In the genomic region with DNA sequence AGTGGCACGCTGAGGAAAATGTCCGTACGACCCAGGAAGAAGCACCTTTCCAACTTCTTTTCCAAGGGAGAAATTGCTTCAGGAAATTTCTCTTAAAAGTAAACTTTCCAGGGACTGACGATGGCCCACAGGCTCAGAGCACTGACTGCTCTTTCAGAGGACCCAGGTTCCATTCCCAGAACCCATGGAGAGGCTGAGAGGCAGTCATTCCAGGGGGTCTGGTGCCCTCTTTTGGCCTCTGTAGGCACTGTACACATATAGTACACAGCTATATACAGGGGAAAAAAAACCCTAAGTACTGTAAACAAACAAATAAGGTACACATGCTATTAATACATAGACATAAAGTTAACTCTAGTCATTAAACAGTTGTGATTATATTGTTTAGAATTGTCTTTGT, we compare ENCODE assay signal across 17 mouse cellular contexts.
DNase-seq lines count a peak whose midpoint lies in the region; ATAC-seq and TF ChIP-seq lines count a peak whose summit lies in the region.
"Had no signal": no experiment of that assay in that cellular context is flagged by ENCODE, and none has a peak within 500 bp of the region (broad histone marks: within the 10 kb centered on the region; RNA-seq: fewer than 3 reads in every experiment).

No protein-coding gene starts in this region.

- no peak for TF ChIP-seq POLR2A in ES-Bruce4 (IDR thresholded peaks at IDR 0.05; ENCODE audit: insufficient read depth, low read length)

- WGBS in heart, postnatal 0 days = 64% methylated on average over 4 of the region's 4 CpGs
- WGBS in heart, embryonic 12.5 days = 67% methylated on average over 4 of the region's 4 CpGs
- WGBS in midbrain, postnatal 0 days = 82% methylated on average over 4 of the region's 4 CpGs
- whole genome bisulfite sequencing in midbrain, embryonic 13.5 days = 75% methylated on average over 4 of the region's 4 CpGs

- H3K4me3 ChIP-seq in heart, postnatal 0 days (ENCODE audit: low read depth, low read length) = no peak overlapping the region
- no peak overlapping the region for H3K4me3 ChIP-seq in heart, embryonic 12.5 days
- H3K4me3 ChIP-seq in midbrain, postnatal 0 days (ENCODE audit: low read depth, low read length) = no peak overlapping the region
- H3K4me3 ChIP-seq in midbrain, embryonic 13.5 days (replicated peaks) = no peak overlapping the region
- no peak overlapping the region for H3K4me3 ChIP-seq in ES-Bruce4 (ENCODE audit: low read depth, low read length)
- H3K4me3 ChIP-seq: forebrain, embryonic 12.5 days; hindbrain, embryonic 13.5 days; intestine, embryonic 15.5 days; midbrain, embryonic 10.5 days; neural tube, embryonic 13.5 days had no signal

- H3K27me3 ChIP-seq in heart, postnatal 0 days (ENCODE audit: control insufficient read depth, insufficient read depth, low read length) = no peaks in the 10 kb centered on the region
- H3K27me3 ChIP-seq in heart, embryonic 12.5 days (replicated peaks) = no peaks in the 10 kb centered on the region
- H3K27me3 ChIP-seq in midbrain, postnatal 0 days (ENCODE audit: insufficient read depth, low read length) = no peaks in the 10 kb centered on the region
- no peaks in the 10 kb centered on the region for H3K27me3 ChIP-seq in midbrain, embryonic 13.5 days
- no peaks in the 10 kb centered on the region for H3K27me3 ChIP-seq in ES-Bruce4 (ENCODE audit: control insufficient read depth, insufficient read depth, low read length, poor library complexity, severe bottlenecking)
- H3K27me3 ChIP-seq: forebrain, embryonic 12.5 days; hindbrain, embryonic 13.5 days; intestine, embryonic 15.5 days; neural tube, embryonic 13.5 days had no signal

- H3K9me3 ChIP-seq in heart, postnatal 0 days (replicated peaks; ENCODE audit: control insufficient read depth, low read length) = no peaks in the 10 kb centered on the region
- H3K9me3 ChIP-seq in heart, embryonic 12.5 days (replicated peaks) = no peaks in the 10 kb centered on the region
- H3K9me3 ChIP-seq in midbrain, postnatal 0 days (ENCODE audit: low read length) = no peaks in the 10 kb centered on the region
- no peaks in the 10 kb centered on the region for H3K9me3 ChIP-seq in midbrain, embryonic 13.5 days
- no peaks in the 10 kb centered on the region for H3K9me3 ChIP-seq in ES-Bruce4 (replicated peaks; ENCODE audit: control insufficient read depth, insufficient read depth, low read length, poor library complexity, severe bottlenecking)
- H3K9me3 ChIP-seq: forebrain, embryonic 12.5 days; hindbrain, embryonic 13.5 days; intestine, embryonic 15.5 days; midbrain, embryonic 10.5 days; neural tube, embryonic 13.5 days had no signal

- H3K27ac ChIP-seq in heart, postnatal 0 days (ENCODE audit: low read depth) = no peak overlapping the region
- H3K27ac ChIP-seq in heart, embryonic 12.5 days (ENCODE audit: poor library complexity, severe bottlenecking) = no peak overlapping the region
- H3K27ac ChIP-seq in midbrain, postnatal 0 days (ENCODE audit: low read depth, low read length) = no peak overlapping the region
- H3K27ac ChIP-seq in midbrain, embryonic 13.5 days = no peak overlapping the region
- H3K27ac ChIP-seq in ES-Bruce4 (ENCODE audit: insufficient read depth, low read length) = no peak overlapping the region
- H3K27ac ChIP-seq: forebrain, embryonic 12.5 days; hindbrain, embryonic 13.5 days; intestine, embryonic 15.5 days; midbrain, embryonic 10.5 days; neural tube, embryonic 13.5 days had no signal

- H3K4me1 ChIP-seq in heart, postnatal 0 days (ENCODE audit: control insufficient read depth, insufficient read depth) = no peaks in the 10 kb centered on the region
- peaks cover 10% of the 10 kb centered on the region for H3K4me1 ChIP-seq in heart, embryonic 12.5 days (replicated peaks)
- peaks cover 7% of the 10 kb centered on the region for H3K4me1 ChIP-seq in midbrain, postnatal 0 days (ENCODE audit: insufficient read depth, low read length)
- peaks cover 10% of the 10 kb centered on the region for H3K4me1 ChIP-seq in midbrain, embryonic 13.5 days (replicated peaks)
- no peaks in the 10 kb centered on the region for H3K4me1 ChIP-seq in ES-Bruce4 (ENCODE audit: control insufficient read depth, insufficient read depth, low read length)
- H3K4me1 ChIP-seq: intestine, embryonic 15.5 days had no signal

- no peak for DNase-seq in heart, postnatal 0 days (ENCODE audit: low spot score)
- no peak for DNase-seq in midbrain, postnatal 0 days (ENCODE audit: low spot score)
- DNase-seq in frontal cortex, postnatal 10 days (ENCODE audit: low spot score in 2 of 2) = no peak
- no peak for DNase-seq in frontal cortex, postnatal 36 days (ENCODE audit: low spot score in 2 of 2)
- DNase-seq: cerebellum, adult 9-11 months; heart, postnatal 10 days; kidney, postnatal 14 days; lung, postnatal 4 days had no signal

- no peak overlapping the region for H3K9ac ChIP-seq in heart, postnatal 0 days (replicated peaks; ENCODE audit: low read depth, low read length)
- no peak overlapping the region for H3K9ac ChIP-seq in heart, embryonic 12.5 days
- H3K9ac ChIP-seq in midbrain, postnatal 0 days (replicated peaks; ENCODE audit: low read length, poor library complexity, severe bottlenecking) = no peak overlapping the region
- H3K9ac ChIP-seq in midbrain, embryonic 13.5 days (replicated peaks) = no peak overlapping the region
- H3K9ac ChIP-seq in ES-Bruce4 (ENCODE audit: low read depth, poor library complexity, severe bottlenecking) = no peak overlapping the region
- H3K9ac ChIP-seq: forebrain, embryonic 12.5 days; hindbrain, embryonic 13.5 days; intestine, embryonic 15.5 days; neural tube, embryonic 13.5 days had no signal

- TF ChIP-seq CTCF in heart, postnatal 0 days (IDR thresholded peaks at IDR 0.05; ENCODE audit: low read depth) = 0 out of 2 replicates have a peak, but pooled peaks have one; percentile 30
- TF ChIP-seq CTCF in midbrain, postnatal 0 days (IDR thresholded peaks at IDR 0.05) = peak; percentile 35
- TF ChIP-seq CTCF in ES-Bruce4 (IDR thresholded peaks at IDR 0.05; ENCODE audit: low read depth, low read length) = peak; percentile 54

- no peak for TF ChIP-seq EP300 in heart, postnatal 0 days (IDR thresholded peaks at IDR 0.05; ENCODE audit: low read depth)
- no peak for TF ChIP-seq EP300 in ES-Bruce4 (IDR thresholded peaks at IDR 0.05; ENCODE audit: insufficient read depth, low read depth, low read length)

- no peaks in the 10 kb centered on the region for H3K36me3 ChIP-seq in heart, postnatal 0 days (replicated peaks; ENCODE audit: control insufficient read depth, insufficient read depth, low read length)
- H3K36me3 ChIP-seq in heart, embryonic 12.5 days = no peaks in the 10 kb centered on the region
- H3K36me3 ChIP-seq in midbrain, postnatal 0 days (ENCODE audit: insufficient read depth, low read length) = no peaks in the 10 kb centered on the region
- no peaks in the 10 kb centered on the region for H3K36me3 ChIP-seq in midbrain, embryonic 13.5 days
- H3K36me3 ChIP-seq in ES-Bruce4 (ENCODE audit: control insufficient read depth, insufficient read depth, low read length, poor library complexity, severe bottlenecking) = no peaks in the 10 kb centered on the region
- H3K36me3 ChIP-seq: forebrain, embryonic 12.5 days; hindbrain, embryonic 13.5 days; intestine, embryonic 15.5 days; midbrain, embryonic 10.5 days; neural tube, embryonic 13.5 days had no signal

- no peak for ATAC-seq in heart, postnatal 0 days (ENCODE audit: insufficient read depth, low read depth)
- ATAC-seq in heart, embryonic 12.5 days (ENCODE audit: insufficient number of reproducible peaks, low FRiP score) = no peak
- ATAC-seq in midbrain, postnatal 0 days (ENCODE audit: low FRiP score) = no peak
- ATAC-seq in midbrain, embryonic 13.5 days = no peak
- ATAC-seq: intestine, embryonic 15.5 days; Patski had no signal

- H3K4me2 ChIP-seq in heart, postnatal 0 days (ENCODE audit: low read depth, low read length) = no peak overlapping the region
- no peak overlapping the region for H3K4me2 ChIP-seq in heart, embryonic 12.5 days
- no peak overlapping the region for H3K4me2 ChIP-seq in midbrain, postnatal 0 days (ENCODE audit: low read depth, low read length, poor library complexity, severe bottlenecking)
- no peak overlapping the region for H3K4me2 ChIP-seq in midbrain, embryonic 13.5 days (replicated peaks)
- H3K4me2 ChIP-seq: forebrain, embryonic 12.5 days; hindbrain, embryonic 13.5 days; intestine, embryonic 15.5 days; neural tube, embryonic 13.5 days had no signal
